Mouse (Mus musculus): ENCODE results near the gene Adgrf3. TPM values are rescaled to one million over a fixed set of nuclear protein-coding genes. Genes with fewer than 3 reads are reported as not detected.
"Not testable (repeated sequence)": the region's sequence is repeated elsewhere in the genome, so short reads cannot be mapped to it uniquely, and the experiment has no call there.

Gene Adgrf3
- polyA plus RNA-seq, 1 experiment from 2014 or later, result not detected

GRCm38 (mm10) chr5:30215970-30216369, 10.4 kb upstream of the Adgrf3 start:
- WGBS, result 78% methylated on average over 5 of the region's 5 CpGs
- ATAC-seq (replicated peaks; ENCODE audit: insufficient number of reproducible peaks, low FRiP score, low TSS enrichment, low read depth), result no peak

GRCm38 (mm10) chr5:30214889-30215288, 9.4 kb upstream of the Adgrf3 start:
- whole genome bisulfite sequencing, result 14% methylated on average over 4 of the region's 4 CpGs
- Histone ChIP-seq H3K4me2 (ENCODE audit: low read depth, low read length) (no peak overlapping the region), H3K9ac (replicated peaks; ENCODE audit: low read length) (no peak overlapping the region)

More at GRCm38 (mm10) chr5:30215970-30216369, 10.4 kb upstream of the Adgrf3 start:
- no peaks in the 10 kb centered on the region for H3K4me1 ChIP-seq (ENCODE audit: control insufficient read depth, insufficient read depth, low read length)
- H3K4me3 ChIP-seq (ENCODE audit: low read depth, low read length), result no peak overlapping the region
- no peak overlapping the region for H3K27ac ChIP-seq (replicated peaks; ENCODE audit: low read depth, low read length)
- H3K9ac ChIP-seq (replicated peaks; ENCODE audit: low read length), result no peak overlapping the region
- no peak for DNase-seq (ENCODE audit: low spot score)
- H3K27me3 ChIP-seq (ENCODE audit: control insufficient read depth, insufficient read depth, low read length), result no peaks in the 10 kb centered on the region
- no peaks in the 10 kb centered on the region for H3K36me3 ChIP-seq (replicated peaks; ENCODE audit: control insufficient read depth, insufficient read depth, low read depth, low read length)
- H3K4me2 ChIP-seq (ENCODE audit: low read depth, low read length), result no peak overlapping the region
- no peaks in the 10 kb centered on the region for H3K9me3 ChIP-seq (replicated peaks; ENCODE audit: control insufficient read depth, low read length)

GRCm38 (mm10) chr5:30210758-30211157, 5.2 kb upstream of the Adgrf3 start:
- DNase-seq (ENCODE audit: low spot score), result not testable (repeated sequence)

More at GRCm38 (mm10) chr5:30214889-30215288, 9.4 kb upstream of the Adgrf3 start:
- Histone ChIP-seq H3K27ac (replicated peaks; ENCODE audit: low read depth, low read length) (no peak overlapping the region), H3K9me3 (replicated peaks; ENCODE audit: control insufficient read depth, low read length) (no peaks in the 10 kb centered on the region), H3K36me3 (replicated peaks; ENCODE audit: control insufficient read depth, insufficient read depth, low read depth, low read length) (no peaks in the 10 kb centered on the region), H3K27me3 (ENCODE audit: control insufficient read depth, insufficient read depth, low read length) (no peaks in the 10 kb centered on the region), H3K4me3 (ENCODE audit: low read depth, low read length) (no peak overlapping the region), H3K4me1 (ENCODE audit: control insufficient read depth, insufficient read depth, low read length) (no peaks in the 10 kb centered on the region)
- ATAC-seq (replicated peaks; ENCODE audit: insufficient number of reproducible peaks, low FRiP score, low TSS enrichment, low read depth) (no peak), DNase-seq (ENCODE audit: low spot score) (peak; percentile 80)

GRCm38 (mm10) chr5:30207276-30207675, 1.8 kb upstream of the Adgrf3 start:
- Histone ChIP-seq H3K27ac (replicated peaks; ENCODE audit: low read depth, low read length) (no peak overlapping the region), H3K4me1 (ENCODE audit: control insufficient read depth, insufficient read depth, low read length) (no peaks in the 10 kb centered on the region), H3K9ac (replicated peaks; ENCODE audit: low read length) (no peak overlapping the region), H3K9me3 (replicated peaks; ENCODE audit: control insufficient read depth, low read length) (no peaks in the 10 kb centered on the region), H3K36me3 (replicated peaks; ENCODE audit: control insufficient read depth, insufficient read depth, low read depth, low read length) (no peaks in the 10 kb centered on the region), H3K4me3 (ENCODE audit: low read depth, low read length) (no peak overlapping the region), H3K27me3 (ENCODE audit: control insufficient read depth, insufficient read depth, low read length) (no peaks in the 10 kb centered on the region), H3K4me2 (ENCODE audit: low read depth, low read length) (no peak overlapping the region)
- WGBS, result 68% methylated on average over 6 of the region's 6 CpGs
- no peak for ATAC-seq (replicated peaks; ENCODE audit: insufficient number of reproducible peaks, low FRiP score, low TSS enrichment, low read depth)
- peak; percentile 49 for DNase-seq (ENCODE audit: low spot score)

More at GRCm38 (mm10) chr5:30210758-30211157, 5.2 kb upstream of the Adgrf3 start:
- not testable (repeated sequence) for H3K9me3 ChIP-seq (replicated peaks; ENCODE audit: control insufficient read depth, low read length); H3K4me3 ChIP-seq (ENCODE audit: low read depth, low read length); H3K36me3 ChIP-seq (replicated peaks; ENCODE audit: control insufficient read depth, insufficient read depth, low read depth, low read length); H3K27me3 ChIP-seq (ENCODE audit: control insufficient read depth, insufficient read depth, low read length); H3K4me2 ChIP-seq (ENCODE audit: low read depth, low read length); H3K4me1 ChIP-seq (ENCODE audit: control insufficient read depth, insufficient read depth, low read length); H3K9ac ChIP-seq (replicated peaks; ENCODE audit: low read length); ATAC-seq (replicated peaks; ENCODE audit: insufficient number of reproducible peaks, low FRiP score, low TSS enrichment, low read depth); H3K27ac ChIP-seq (replicated peaks; ENCODE audit: low read depth, low read length)
- 86% methylated on average over 5 of the region's 5 CpGs for WGBS

GRCm38 (mm10) chr5:30205034-30205433, 488 bp downstream of the Adgrf3 start:
- no peak overlapping the region for H3K4me3 ChIP-seq (ENCODE audit: low read depth, low read length)
- no peak overlapping the region for H3K4me2 ChIP-seq (ENCODE audit: low read depth, low read length)
- no peak for DNase-seq (ENCODE audit: low spot score)
- H3K9me3 ChIP-seq (replicated peaks; ENCODE audit: control insufficient read depth, low read length), result no peaks in the 10 kb centered on the region
- 67% methylated on average over 3 of the region's 3 CpGs for WGBS
- H3K36me3 ChIP-seq (replicated peaks; ENCODE audit: control insufficient read depth, insufficient read depth, low read depth, low read length), result no peaks in the 10 kb centered on the region
- H3K27ac ChIP-seq (replicated peaks; ENCODE audit: low read depth, low read length), result no peak overlapping the region
- no peaks in the 10 kb centered on the region for H3K4me1 ChIP-seq (ENCODE audit: control insufficient read depth, insufficient read depth, low read length)
- H3K27me3 ChIP-seq (ENCODE audit: control insufficient read depth, insufficient read depth, low read length), result no peaks in the 10 kb centered on the region
- no peak for ATAC-seq (replicated peaks; ENCODE audit: insufficient number of reproducible peaks, low FRiP score, low TSS enrichment, low read depth)
- H3K9ac ChIP-seq (replicated peaks; ENCODE audit: low read length), result no peak overlapping the region

GRCm38 (mm10) chr5:30204441-30204840, 1.1 kb downstream of the Adgrf3 start:
- H3K27me3 ChIP-seq (ENCODE audit: control insufficient read depth, insufficient read depth, low read length), result no peaks in the 10 kb centered on the region
- DNase-seq (ENCODE audit: low spot score) (no peak), ATAC-seq (replicated peaks; ENCODE audit: insufficient number of reproducible peaks, low FRiP score, low TSS enrichment, low read depth) (no peak)
- WGBS, result 27% methylated on average over 1 of the region's 1 CpGs
- H3K36me3 ChIP-seq (replicated peaks; ENCODE audit: control insufficient read depth, insufficient read depth, low read depth, low read length), result no peaks in the 10 kb centered on the region
- H3K4me1 ChIP-seq (ENCODE audit: control insufficient read depth, insufficient read depth, low read length), result no peaks in the 10 kb centered on the region
- no peak overlapping the region for H3K27ac ChIP-seq (replicated peaks; ENCODE audit: low read depth, low read length)
- H3K9me3 ChIP-seq (replicated peaks; ENCODE audit: control insufficient read depth, low read length), result no peaks in the 10 kb centered on the region
- no peak overlapping the region for H3K9ac ChIP-seq (replicated peaks; ENCODE audit: low read length)
- H3K4me2 ChIP-seq (ENCODE audit: low read depth, low read length), result no peak overlapping the region
- H3K4me3 ChIP-seq (ENCODE audit: low read depth, low read length), result no peak overlapping the region

GRCm38 (mm10) chr5:30203216-30203885, 2.2 kb downstream of the Adgrf3 start:
- Histone ChIP-seq H3K9me3 (replicated peaks; ENCODE audit: control insufficient read depth, low read length) (no peaks in the 10 kb centered on the region), H3K4me1 (ENCODE audit: control insufficient read depth, insufficient read depth, low read length) (no peaks in the 10 kb centered on the region)

GRCm38 (mm10) chr5:30202221-30202620, 3.3 kb downstream of the Adgrf3 start:
- no peak overlapping the region for H3K9ac ChIP-seq (replicated peaks; ENCODE audit: low read length)
- no peak overlapping the region for H3K27ac ChIP-seq (replicated peaks; ENCODE audit: low read depth, low read length)
- WGBS, result 88% methylated on average over 7 of the region's 7 CpGs

More at GRCm38 (mm10) chr5:30203216-30203885, 2.2 kb downstream of the Adgrf3 start:
- no peak for DNase-seq (ENCODE audit: low spot score)
- Histone ChIP-seq H3K27me3 (ENCODE audit: control insufficient read depth, insufficient read depth, low read length) (no peaks in the 10 kb centered on the region), H3K9ac (replicated peaks; ENCODE audit: low read length) (no peak overlapping the region), H3K36me3 (replicated peaks; ENCODE audit: control insufficient read depth, insufficient read depth, low read depth, low read length) (no peaks in the 10 kb centered on the region), H3K4me2 (ENCODE audit: low read depth, low read length) (no peak overlapping the region), H3K4me3 (ENCODE audit: low read depth, low read length) (no peak overlapping the region), H3K27ac (replicated peaks; ENCODE audit: low read depth, low read length) (no peak overlapping the region)
- WGBS, result 77% methylated on average over 10 of the region's 10 CpGs
- no peak for ATAC-seq (replicated peaks; ENCODE audit: insufficient number of reproducible peaks, low FRiP score, low TSS enrichment, low read depth)

More at GRCm38 (mm10) chr5:30202221-30202620, 3.3 kb downstream of the Adgrf3 start:
- Histone ChIP-seq H3K4me1 (ENCODE audit: control insufficient read depth, insufficient read depth, low read length) (no peaks in the 10 kb centered on the region), H3K27me3 (ENCODE audit: control insufficient read depth, insufficient read depth, low read length) (no peaks in the 10 kb centered on the region), H3K4me3 (ENCODE audit: low read depth, low read length) (no peak overlapping the region), H3K36me3 (replicated peaks; ENCODE audit: control insufficient read depth, insufficient read depth, low read depth, low read length) (no peaks in the 10 kb centered on the region), H3K9me3 (replicated peaks; ENCODE audit: control insufficient read depth, low read length) (no peaks in the 10 kb centered on the region), H3K4me2 (ENCODE audit: low read depth, low read length) (no peak overlapping the region)
- ATAC-seq (replicated peaks; ENCODE audit: insufficient number of reproducible peaks, low FRiP score, low TSS enrichment, low read depth) (no peak), DNase-seq (ENCODE audit: low spot score) (no peak)

All from embryonic facial prominence, embryonic 11.5 days (tissue).